Mouse (Mus musculus) B cell, adult 2 months (primary cell): ENCODE measurements around the gene Rtcb.

Experiments
- DNase-seq, 2 experiments: peaks; one replicate each; pipeline ENCODE4 v3.0.0; 2022

Rtcb gene

DNA sequence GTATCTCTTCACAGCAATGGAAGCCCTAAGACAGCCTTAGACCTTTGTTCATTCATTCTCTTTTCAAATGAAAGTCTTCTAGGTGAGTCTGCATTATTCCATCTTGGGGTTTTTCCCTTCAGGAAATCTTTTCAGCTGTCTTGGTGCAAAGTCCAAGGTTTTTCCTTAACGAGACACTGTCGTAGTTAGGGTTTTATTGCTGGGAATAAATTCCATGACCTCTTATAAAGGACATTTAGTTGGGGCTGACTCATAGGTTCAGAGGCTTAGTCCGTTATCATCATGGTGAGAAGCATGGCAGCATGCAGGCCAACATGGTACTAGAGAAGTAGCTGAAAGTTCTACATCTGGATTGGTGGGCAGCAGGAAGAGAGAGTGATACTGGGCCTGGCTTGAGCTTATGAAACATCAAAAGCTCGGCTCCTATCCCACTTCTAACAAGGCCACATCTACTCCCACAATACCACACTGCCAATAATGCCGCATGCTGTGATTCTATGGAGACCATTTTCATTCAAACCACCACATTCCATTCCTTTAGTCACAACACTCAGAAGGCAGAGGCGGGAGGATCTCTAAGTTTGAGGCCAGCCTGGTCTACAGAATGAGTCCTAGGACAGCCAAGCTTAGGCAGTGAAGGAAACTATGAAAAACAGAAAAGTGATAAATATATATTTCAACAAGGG, 21.2 kb downstream of the Rtcb start:
- no peak for DNase-seq

DNA sequence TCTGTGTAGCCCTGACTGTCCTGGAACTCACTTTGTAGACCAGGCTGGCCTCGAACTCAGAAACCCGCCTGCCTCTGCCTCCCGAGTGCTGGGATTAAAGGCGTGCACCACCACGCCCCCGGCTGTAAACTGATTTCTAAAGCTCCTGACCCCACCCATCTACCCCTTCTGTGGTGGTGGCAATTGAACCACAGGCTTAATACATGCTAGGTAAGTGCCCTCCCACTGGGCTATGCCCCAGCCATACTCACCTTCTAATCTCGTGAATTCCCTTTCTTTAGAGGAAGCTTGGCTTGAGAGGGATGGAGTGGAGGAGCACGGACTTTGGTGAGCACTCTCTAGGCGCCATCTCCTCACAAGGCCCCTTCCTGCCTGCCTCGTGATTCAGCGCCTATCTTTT, 27.7 kb downstream of the Rtcb start:
- DNase-seq, result no peak

DNA sequence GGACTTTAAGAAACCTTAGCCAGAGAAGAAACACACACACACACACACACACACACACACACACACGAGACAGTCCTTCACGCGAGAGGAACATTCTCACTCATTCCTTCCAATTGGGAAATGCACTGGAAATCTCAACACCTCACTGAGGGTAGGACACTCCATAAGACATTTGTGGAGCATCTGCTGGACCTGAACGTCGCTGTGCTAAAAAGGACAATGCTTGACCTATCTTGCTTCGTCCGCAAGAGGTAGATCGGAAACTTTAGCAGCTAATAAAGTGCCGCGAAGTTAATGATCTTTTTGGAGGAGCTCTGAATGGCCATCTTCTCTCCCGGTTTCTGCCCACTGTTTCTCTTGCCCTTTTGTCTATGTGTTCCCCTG, 28.4 kb downstream of the Rtcb start:
- no peak for DNase-seq

DNA sequence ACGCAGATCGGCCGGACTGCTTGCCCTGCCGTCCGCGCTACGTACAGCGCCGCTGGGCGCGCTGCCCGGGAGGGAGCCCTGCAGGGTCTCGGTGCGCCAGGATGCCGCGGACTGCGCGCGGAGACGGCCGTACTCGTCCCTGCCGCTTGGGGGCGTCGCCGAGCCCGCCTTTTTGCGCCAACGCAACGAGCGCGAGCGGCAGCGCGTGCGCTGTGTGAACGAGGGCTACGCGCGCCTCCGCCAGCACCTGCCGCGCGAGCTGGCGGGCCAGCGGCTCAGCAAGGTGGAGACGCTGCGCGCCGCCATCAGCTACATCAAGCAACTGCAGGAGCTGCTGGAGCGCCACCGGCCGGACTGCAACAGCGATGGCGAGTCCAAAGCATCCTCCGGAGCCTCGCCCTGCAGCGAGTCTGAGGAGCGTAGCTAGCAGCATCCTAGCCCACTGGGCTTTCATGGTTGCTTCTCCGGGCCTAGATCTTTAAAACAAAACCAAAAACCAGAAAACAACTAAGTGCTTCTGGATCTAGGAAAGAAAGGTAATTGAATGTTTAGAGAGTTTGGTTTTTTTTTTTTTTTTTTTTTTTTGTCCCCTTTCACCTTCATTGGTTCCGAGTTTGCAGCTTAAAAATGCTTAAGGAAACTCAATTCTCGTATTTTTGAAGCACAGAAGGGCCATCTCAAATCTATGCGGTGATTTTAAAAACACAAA, 29.0 kb downstream of the Rtcb start:
- peak; percentile 83 to 86 for DNase-seq

DNA sequence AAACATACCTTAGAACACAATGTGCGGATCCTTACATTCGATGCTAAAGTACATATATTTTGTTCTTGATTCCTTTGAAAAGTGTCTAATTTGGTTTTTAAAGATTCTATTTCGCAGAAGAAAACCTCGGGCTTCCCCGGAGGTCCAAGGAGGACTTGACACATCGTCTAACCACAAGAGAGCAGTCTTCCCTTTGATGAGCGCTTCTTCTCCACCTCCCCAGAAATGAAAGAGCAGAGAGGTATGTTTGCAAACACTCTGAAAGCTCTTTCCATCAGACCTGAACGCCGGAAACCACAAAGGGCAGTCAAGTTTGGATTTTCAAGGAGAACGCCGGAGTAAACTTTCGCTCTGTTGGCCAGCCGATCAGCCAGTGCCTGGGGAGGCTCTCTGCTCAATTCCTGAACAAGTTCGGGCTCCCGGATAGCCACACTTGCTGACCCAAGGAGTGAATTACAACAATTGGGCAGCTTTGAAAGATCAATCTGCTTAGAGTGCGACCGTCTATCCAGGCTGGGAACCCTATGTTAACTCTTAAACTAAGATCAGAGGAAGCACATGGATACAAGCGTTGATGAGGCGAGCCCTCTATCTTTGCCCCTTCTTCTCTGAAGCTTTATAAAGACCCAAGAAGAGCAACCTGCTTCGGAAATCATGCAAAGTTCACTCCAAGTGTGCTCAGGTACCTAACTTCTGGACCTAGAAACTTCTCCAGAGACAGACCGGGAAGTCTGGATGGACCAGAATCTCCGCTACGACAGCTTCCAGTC, 29.8 kb downstream of the Rtcb start, which contains the start of gene Ascl4:
TSS of gene Ascl4 (plus strand) at position 6 of the 770 bp plus-strand sequence.
- peak; percentile 21 to 35 for DNase-seq

DNA sequence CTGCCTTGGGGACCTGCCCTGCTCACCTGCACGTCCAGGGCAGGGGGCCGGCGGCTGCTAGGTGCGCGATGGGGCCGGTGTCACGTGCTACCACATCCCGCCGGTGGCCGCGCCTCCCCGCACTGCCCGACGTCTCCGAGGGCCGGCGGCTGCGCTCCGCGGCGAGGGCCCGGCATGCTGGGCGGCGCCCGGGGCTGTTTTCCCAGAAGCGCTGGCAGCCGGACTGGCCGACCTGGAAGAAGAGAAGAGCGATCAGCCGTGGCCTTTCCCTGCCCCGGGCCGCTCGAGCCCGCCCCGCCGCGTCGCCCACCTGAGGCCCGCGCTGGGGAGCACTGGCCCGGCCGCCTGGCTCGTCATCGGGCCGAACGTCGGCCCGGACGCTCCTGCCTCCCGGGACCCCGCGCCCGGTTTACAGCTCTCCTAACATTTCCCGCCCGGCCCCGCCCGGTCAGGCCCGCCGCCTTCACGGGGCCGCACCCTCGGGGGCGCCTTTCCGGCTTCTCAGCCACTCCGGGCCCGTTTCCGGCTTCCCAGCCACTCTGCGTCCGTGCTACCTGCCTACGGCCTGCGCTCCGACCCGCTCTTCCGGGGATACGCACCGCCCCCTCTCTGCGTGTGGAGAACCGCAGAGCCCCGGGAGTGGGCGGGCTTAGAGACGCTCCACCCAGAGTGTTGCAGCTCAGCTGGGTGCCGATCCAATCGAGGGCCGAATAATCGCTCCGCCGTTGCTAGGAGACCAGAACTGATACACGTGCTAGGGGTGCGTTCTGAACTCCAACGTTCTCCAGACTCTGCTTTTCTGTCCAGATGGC, 40.9 kb downstream of the Rtcb start, which contains the start of gene Prdm4:
TSS of gene Prdm4 (minus strand) at position 645 of the 812 bp plus-strand sequence.
- peak; percentile 97 to 98 for DNase-seq
